Mouse (Mus musculus) liver, embryonic 16.5 days (tissue): ENCODE results near the gene Boll. TPM values are rescaled to one million over a fixed set of nuclear protein-coding genes. Genes with fewer than 3 reads are reported as not detected.

Experiments used
- ATAC-seq: fragments of 200-750 bp; cut with Nextera tagmentation; 2 replicates; pipeline ENCODE4 v1.8.0; 2017; ENCODE audit warnings: low read depth, mild to moderate bottlenecking, moderate number of reproducible peaks, moderate library complexity
- H3K27ac ChIP-seq: fragments of 300-500 bp; sonication (generic); 2 replicates; pipeline ENCODE4 v1.5.1; 2014; ENCODE audit warnings: mild to moderate bottlenecking, low read length
- H3K27me3 ChIP-seq: fragments of 300-500 bp; sonication (generic); 2 replicates; pipeline ENCODE4 v1.6.1; 2014; ENCODE audit warnings: low read depth, low read length, mixed read lengths; ENCODE audit not compliant: control insufficient read depth, insufficient read depth
- H3K36me3 ChIP-seq: fragments of 300-500 bp; sonication (generic); 2 replicates; pipeline ENCODE4 v1.6.1; 2014; ENCODE audit warnings: mild to moderate bottlenecking; ENCODE audit not compliant: control insufficient read depth, insufficient read depth
- H3K4me1 ChIP-seq: fragments of 300-500 bp; sonication (generic); 2 replicates; pipeline ENCODE4 v1.6.1; 2014; ENCODE audit warnings: low read depth, low read length, mixed read lengths; ENCODE audit not compliant: control insufficient read depth
- H3K4me2 ChIP-seq: fragments of 300-500 bp; sonication (generic); 2 replicates; pipeline ENCODE4 v1.6.1; 2014; ENCODE audit warnings: low read depth, low read length, mixed read lengths
- H3K4me3 ChIP-seq: fragments of 300-500 bp; sonication (generic); 2 replicates; pipeline ENCODE4 v1.5.1; 2014; ENCODE audit warnings: low read depth, mild to moderate bottlenecking, low read length
- H3K9ac ChIP-seq: fragments of 300-500 bp; sonication (generic); 2 replicates; pipeline ENCODE4 v1.6.1; 2014; ENCODE audit warnings: low read depth, low read length
- H3K9me3 ChIP-seq: fragments of 300-500 bp; sonication (generic); replicated peaks from 2 replicates; pipeline ENCODE4 v1.6.1; 2016; ENCODE audit warnings: low read length; ENCODE audit not compliant: control insufficient read depth
- WGBS: fragments of 180-500 bp; shearing (Covaris S2); extraction: QIAGEN DNeasy Blood & Tissue Kit; methylation state at CpG from one replicate; pipeline ENCODE4 v1.1.7; 2014; ENCODE audit not compliant: insufficient replicate concordance; 5-methylcytosine and 5-hydroxymethylcytosine counted together
- polyA plus RNA-seq: library from polyadenylated mRNA; unstranded; fragments of >200 nt; fragmentation: Nextera tagmentation; extraction: Ambion mirVana; gene quantifications from 2 replicates; pipeline ENCODE4 v1.2.1, GENCODE M21; 2015

Boll gene
- polyA plus RNA-seq, 1 experiment from 2014 or later: not detected

GRCm38 (mm10) chr1:55207561-55207960 lies 155.7 kb downstream of the Boll start:
- H3K27ac ChIP-seq: no peak overlapping the region
- H3K4me1 ChIP-seq: no peaks in the 10 kb centered on the region; the same call in 1 of the 2 replicates
- no peak overlapping the region for H3K4me3 ChIP-seq
- no peak for ATAC-seq
- no peaks in the 10 kb centered on the region for H3K27me3 ChIP-seq
- H3K36me3 ChIP-seq: no peaks in the 10 kb centered on the region
- no peaks in the 10 kb centered on the region for H3K9me3 ChIP-seq
- no peak overlapping the region for H3K4me2 ChIP-seq
- H3K9ac ChIP-seq: no peak overlapping the region
- WGBS: 75% methylated on average over 6 of the region's 6 CpGs

- WGBS: 69% methylated on average over 5 of the region's 5 CpGs
- no peak for ATAC-seq
- H3K27ac ChIP-seq: no peak overlapping the region
- H3K4me3 ChIP-seq: no peak overlapping the region
- H3K9ac ChIP-seq: no peak overlapping the region
- H3K36me3 ChIP-seq: no peaks in the 10 kb centered on the region
- H3K4me1 ChIP-seq: no peaks in the 10 kb centered on the region; the same call in 1 of the 2 replicates
- no peaks in the 10 kb centered on the region for H3K27me3 ChIP-seq
- H3K4me2 ChIP-seq: no peak overlapping the region
- H3K9me3 ChIP-seq: no peaks in the 10 kb centered on the region
Measured at GRCm38 (mm10) chr1:55205808-55206327, 157.4 kb downstream of the Boll start.

GRCm38 (mm10) chr1:55201850-55202752 lies 161.2 kb downstream of the Boll start:
- no peak overlapping the region for H3K9ac ChIP-seq
- no peaks in the 10 kb centered on the region for H3K27me3 ChIP-seq
- no peaks in the 10 kb centered on the region for H3K36me3 ChIP-seq
- H3K27ac ChIP-seq: no peak overlapping the region
- H3K4me2 ChIP-seq: no peak overlapping the region
- H3K4me1 ChIP-seq: peaks cover 9% of the 10 kb centered on the region
- H3K9me3 ChIP-seq: no peaks in the 10 kb centered on the region
- no peak overlapping the region for H3K4me3 ChIP-seq
- ATAC-seq: no peak
- 72% methylated on average over 18 of the region's 18 CpGs for WGBS

- Histone ChIP-seq H3K9ac (no peak overlapping the region), H3K9me3 (no peaks in the 10 kb centered on the region), H3K27ac (no peak overlapping the region), H3K4me3 (no peak overlapping the region), H3K36me3 (no peaks in the 10 kb centered on the region), H3K4me1 (peaks cover 9% of the 10 kb centered on the region), H3K27me3 (no peaks in the 10 kb centered on the region), H3K4me2 (no peak overlapping the region)
- ATAC-seq: peak; percentile 84
- WGBS: 26% methylated on average over 3 of the region's 3 CpGs
Measured at GRCm38 (mm10) chr1:55198719-55199118, 164.6 kb downstream of the Boll start.

Other genes with a start within 250 kb of the Boll start
- gene Mob4, start 232.2 kb downstream of the Boll start, polyA plus RNA-seq: 39.5 and 39.8 TPM in 2 replicates
- 0.68 and 0.86 TPM in 2 replicates for gene Rftn2, start 136.7 kb downstream of the Boll start, polyA plus RNA-seq
- gene Mars2, start 126.3 kb downstream of the Boll start, polyA plus RNA-seq: 1.4 and 1.5 TPM in 2 replicates
- gene Plcl1, start 42.5 kb upstream of the Boll start, polyA plus RNA-seq: 0.12 and 0.17 TPM in 2 replicates